Mouse (Mus musculus) CH12.LX (cell line): ENCODE results near the gene Car5b. TPM values are rescaled to one million over a fixed set of nuclear protein-coding genes. Genes with fewer than 3 reads are reported as not detected.

ENCODE experiments used
- DNase-seq: peaks from one replicate; pipeline ENCODE4 v3.0.0-alpha.2; 2013; ENCODE audit errors: extremely low read depth
- H3K27ac ChIP-seq: 2 replicates; pipeline ENCODE4 v1.5.1; 2012; ENCODE audit warnings: low read depth, mild to moderate bottlenecking, control low read depth, moderate library complexity; ENCODE audit not compliant: insufficient read depth
- H3K27me3 ChIP-seq: replicated peaks from 2 replicates; pipeline ENCODE3; 2012; ENCODE audit warnings: inconsistent platforms
- H3K36me3 ChIP-seq, 2 experiments: replicated peaks in 1 of 2; 2 replicates each; pipeline versions ENCODE3 to v1.6.1; 2012; ENCODE audit warnings: inconsistent platforms in 1 of 2, low read length in 1 of 2, mild to moderate bottlenecking in 1 of 2, mixed read lengths in 1 of 2, moderate library complexity in 1 of 2; ENCODE audit not compliant: control insufficient read depth in 1 of 2, insufficient read depth in 1 of 2
- H3K4me1 ChIP-seq, 2 experiments: 2 replicates each; pipeline ENCODE4 v1.6.1; 2012; ENCODE audit warnings: inconsistent platforms in 1 of 2, moderate library complexity in 1 of 2; ENCODE audit not compliant: insufficient read depth in 2 of 2, control insufficient read depth in 1 of 2
- H3K4me2 ChIP-seq: 2 replicates; pipeline ENCODE4 v1.6.1; 2012; ENCODE audit warnings: low read depth, mild to moderate bottlenecking, control low read depth; ENCODE audit not compliant: poor library complexity, insufficient read depth, severe bottlenecking
- H3K4me3 ChIP-seq, 3 experiments: fragments of 150-350 bp in 1 of 3; sonication (generic) in 1 of 3; replicated peaks in 1 of 3; 2 replicates each; pipeline versions ENCODE3 to v1.5.1; 2011 to 2012; ENCODE audit warnings: low read depth in 2 of 3, low read length in 2 of 3, mild to moderate bottlenecking in 2 of 3, moderate library complexity in 2 of 3, control low read depth in 1 of 3, improper control_type of control experiment in 1 of 3, inconsistent platforms in 1 of 3, mixed read lengths in 1 of 3; ENCODE audit not compliant: poor library complexity in 1 of 3
- H3K79me2 ChIP-seq: replicated peaks from 2 replicates; pipeline ENCODE4 v1.6.1; 2012; ENCODE audit warnings: mild to moderate bottlenecking, moderate library complexity; ENCODE audit not compliant: control insufficient read depth, poor library complexity, insufficient read depth, severe bottlenecking; ENCODE audit errors: extremely low read depth
- H3K9ac ChIP-seq: 2 replicates; pipeline ENCODE4 v1.6.1; 2012; ENCODE audit warnings: low read depth, mild to moderate bottlenecking, control low read depth, moderate library complexity; ENCODE audit not compliant: insufficient read depth
- H3K9me3 ChIP-seq: replicated peaks from 2 replicates; pipeline ENCODE3; 2012; ENCODE audit warnings: low read length, inconsistent platforms, mixed read lengths
- BHLHE40 ChIP-seq: IDR thresholded peaks from 2 replicates; pipeline ENCODE4 v1.6.1; 2011; ENCODE audit warnings: mild to moderate bottlenecking, low read depth, low read length, improper control_type of control experiment
- CHD2 ChIP-seq: IDR thresholded peaks from 2 replicates; pipeline ENCODE4 v1.6.1; 2011; ENCODE audit warnings: low read length, improper control_type of control experiment
- E2F4 ChIP-seq: IDR thresholded peaks from 2 replicates; pipeline ENCODE4 v1.6.1; 2011; ENCODE audit warnings: low read depth, low read length, improper control_type of control experiment; ENCODE audit not compliant: insufficient replicate concordance
- ELF1 ChIP-seq: IDR thresholded peaks from 2 replicates; pipeline ENCODE4 v1.6.1; 2014; ENCODE audit warnings: low read depth, mild to moderate bottlenecking, inconsistent platforms, low read length, improper control_type of control experiment
- EP300 ChIP-seq: IDR thresholded peaks from 2 replicates; pipeline ENCODE4 v1.6.1; 2011; ENCODE audit warnings: low read length, improper control_type of control experiment
- ETS1 ChIP-seq: conservative IDR thresholded peaks from 2 replicates; pipeline ENCODE4 v1.6.1; 2012; ENCODE audit warnings: low read depth, mild to moderate bottlenecking, inconsistent platforms, low read length, improper control_type of control experiment, moderate library complexity
- HCFC1 ChIP-seq: IDR thresholded peaks from 2 replicates; pipeline ENCODE4 v1.6.1; 2012; ENCODE audit warnings: low read depth, mild to moderate bottlenecking, inconsistent platforms, low read length, improper control_type of control experiment
- IRF4 ChIP-seq: IDR thresholded peaks from 2 replicates; pipeline ENCODE4 v1.6.1; 2014; ENCODE audit warnings: low read depth, mild to moderate bottlenecking, inconsistent platforms, low read length, improper control_type of control experiment
- JUND ChIP-seq: conservative IDR thresholded peaks from 2 replicates; pipeline ENCODE4 v1.6.1; 2011; ENCODE audit warnings: low read depth, low read length, improper control_type of control experiment
- MAX ChIP-seq: IDR thresholded peaks from 2 replicates; pipeline ENCODE4 v1.6.1; 2011; ENCODE audit warnings: low read length, improper control_type of control experiment
- MAZ ChIP-seq: IDR thresholded peaks from 2 replicates; pipeline ENCODE4 v1.6.1; 2012; ENCODE audit warnings: low read depth, mild to moderate bottlenecking, inconsistent platforms, low read length, improper control_type of control experiment, moderate library complexity
- MXI1 ChIP-seq: IDR thresholded peaks from 2 replicates; pipeline ENCODE4 v1.6.1; 2011; ENCODE audit warnings: mild to moderate bottlenecking, low read depth, low read length, improper control_type of control experiment
- NELFE ChIP-seq: IDR thresholded peaks from 2 replicates; pipeline ENCODE4 v1.6.1; 2011; ENCODE audit warnings: low read depth, low read length, improper control_type of control experiment
- PAX5 ChIP-seq: IDR thresholded peaks from 2 replicates; pipeline ENCODE4 v1.6.1; 2012; ENCODE audit warnings: low read length, inconsistent platforms, mixed read lengths
- POLR2A ChIP-seq: IDR thresholded peaks from 2 replicates; pipeline ENCODE4 v1.6.1; 2011; ENCODE audit warnings: low read depth, mild to moderate bottlenecking, improper control_type of control experiment, low read length
- POLR2AphosphoS2 ChIP-seq: IDR thresholded peaks from 2 replicates; pipeline ENCODE4 v1.6.1; 2011; ENCODE audit warnings: low read depth, low read length, improper control_type of control experiment
- RCOR1 ChIP-seq: conservative IDR thresholded peaks from 2 replicates; pipeline ENCODE4 v1.6.1; 2012; ENCODE audit warnings: low read depth, mild to moderate bottlenecking, inconsistent platforms, low read length, improper control_type of control experiment
- SIN3A ChIP-seq: IDR thresholded peaks from 2 replicates; pipeline ENCODE4 v1.6.1; 2012; ENCODE audit warnings: low read length, improper control_type of control experiment, inconsistent platforms
- SMC3 ChIP-seq: IDR thresholded peaks from 2 replicates; pipeline ENCODE4 v1.6.1; 2011; ENCODE audit warnings: low read depth, low read length, improper control_type of control experiment
- UBTF ChIP-seq: IDR thresholded peaks from 2 replicates; pipeline ENCODE4 v1.6.1; 2012; ENCODE audit warnings: low read depth, mild to moderate bottlenecking, inconsistent platforms, low read length, improper control_type of control experiment, moderate library complexity
- USF2 ChIP-seq: conservative IDR thresholded peaks from 2 replicates; pipeline ENCODE4 v1.6.1; 2011; ENCODE audit warnings: low read depth, low read length, improper control_type of control experiment
- ZC3H11A ChIP-seq: IDR thresholded peaks from 2 replicates; pipeline ENCODE4 v1.6.1; 2012; ENCODE audit warnings: low read depth, mild to moderate bottlenecking, inconsistent platforms, low read length, improper control_type of control experiment
- ZKSCAN1 ChIP-seq: IDR thresholded peaks from 2 replicates; pipeline ENCODE4 v1.6.1; 2012; ENCODE audit warnings: low read depth, inconsistent platforms, low read length, improper control_type of control experiment, borderline replicate concordance
- ZNF384 ChIP-seq: IDR thresholded peaks from 2 replicates; pipeline ENCODE4 v1.6.1; 2012; ENCODE audit warnings: low read depth, low read length, improper control_type of control experiment, inconsistent platforms
- dilution Hi-C: fragments of 300-500 bp; cut with MboI; formaldehyde crosslinking; loops from 2 replicates; pipeline ENCODE4 v1.14.3; 2020; ENCODE audit warnings: low sequenced_read_pairs; ENCODE audit not compliant: extremely low pct_unique_long_range_greater_than_20kb, extremely low pct_ligation_motif_present
- in situ Hi-C: fragments of 300-500 bp; cut with MboI; formaldehyde crosslinking; loops from 3 replicates; pipeline ENCODE4 v1.14.3; 2019; ENCODE audit warnings: low sequenced_read_pairs, low pct_ligation_motif_present, low pct_unique_long_range_greater_than_20kb, mixed read lengths
- polyA plus RNA-seq: library from polyadenylated mRNA; unstranded; fragments of >175 nt; gene quantifications from 2 replicates; pipeline ENCODE4 v1.2.1, GENCODE M21; 2012; ENCODE audit warnings: low read depth; ENCODE audit not compliant: insufficient read length
- total RNA-seq, 2 experiments: library from RNA; depleted of rRNA; stranded (reverse); fragments of 300-350 nt in 1 of 2; fragments of >200 nt in 1 of 2; gene quantifications; 2 replicates each; pipeline ENCODE4 v1.2.3; 2012 to 2014

The Car5b gene
- total and polyA plus RNA-seq, 3 experiments: 0.13 TPM; not detected in 2

DNA sequence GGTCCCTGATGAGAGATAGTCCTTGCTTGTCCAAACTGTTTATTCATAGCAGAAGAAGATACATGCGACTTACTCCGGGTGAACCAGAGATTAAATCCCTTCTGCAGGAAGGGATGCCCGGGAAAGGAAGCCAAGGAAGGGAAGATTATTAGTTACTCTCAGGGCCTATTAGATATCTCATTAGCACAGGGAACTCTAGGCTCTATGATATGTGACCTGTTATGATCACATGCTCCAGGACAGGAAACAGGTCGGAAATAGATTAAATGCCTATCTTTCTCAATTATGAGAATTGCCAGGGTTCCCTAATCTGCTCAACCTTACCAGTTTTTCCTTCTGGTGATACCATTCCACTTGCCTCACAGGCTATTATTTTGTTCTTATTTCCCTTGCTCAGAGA lies 27.9 kb upstream of the Car5b start:
- no peak overlapping the region for H3K4me3 ChIP-seq
- H3K27me3 ChIP-seq: no peaks in the 10 kb centered on the region
- no peak overlapping the region for H3K9ac ChIP-seq
- H3K27ac ChIP-seq: no peak overlapping the region
- H3K4me2 ChIP-seq: no peak overlapping the region
- no peak for TF ChIP-seq E2F4
- no peak for TF ChIP-seq ELF1
- TF ChIP-seq POLR2AphosphoS2: no peak
- no peak for TF ChIP-seq NELFE
- TF ChIP-seq ZC3H11A: no peak
- TF ChIP-seq SIN3A: no peak
- no peak for TF ChIP-seq ETS1
- TF ChIP-seq MXI1: no peak
- H3K79me2 ChIP-seq: no peaks in the 10 kb centered on the region
- H3K36me3 ChIP-seq: no peaks in the 10 kb centered on the region
- H3K4me1 ChIP-seq: no peaks in the 10 kb centered on the region
- H3K9me3 ChIP-seq: no peaks in the 10 kb centered on the region
- dilution Hi-C loops (no loop called here), in situ Hi-C loops (no loop called here)
- no peak for DNase-seq

- dilution Hi-C loops: no loop called here
- H3K4me2 ChIP-seq: no peak overlapping the region
- H3K27ac ChIP-seq: no peak overlapping the region
- no peaks in the 10 kb centered on the region for H3K36me3 ChIP-seq
- no peak overlapping the region for H3K9ac ChIP-seq
- no peak for TF ChIP-seq ZNF384
- TF ChIP-seq, all 38 proteins: peak for 0
- in situ Hi-C loops: no loop called here
- no peak overlapping the region for H3K4me3 ChIP-seq
- no peaks in the 10 kb centered on the region for H3K9me3 ChIP-seq
- no peaks in the 10 kb centered on the region; a peak in 1 of 4 replicates for H3K4me1 ChIP-seq
- DNase-seq: no peak
- H3K27me3 ChIP-seq: no peaks in the 10 kb centered on the region
- no peaks in the 10 kb centered on the region for H3K79me2 ChIP-seq
Measured at GRCm38 (mm10) chrX:164046736-164047135, 18.9 kb upstream of the Car5b start.

DNA sequence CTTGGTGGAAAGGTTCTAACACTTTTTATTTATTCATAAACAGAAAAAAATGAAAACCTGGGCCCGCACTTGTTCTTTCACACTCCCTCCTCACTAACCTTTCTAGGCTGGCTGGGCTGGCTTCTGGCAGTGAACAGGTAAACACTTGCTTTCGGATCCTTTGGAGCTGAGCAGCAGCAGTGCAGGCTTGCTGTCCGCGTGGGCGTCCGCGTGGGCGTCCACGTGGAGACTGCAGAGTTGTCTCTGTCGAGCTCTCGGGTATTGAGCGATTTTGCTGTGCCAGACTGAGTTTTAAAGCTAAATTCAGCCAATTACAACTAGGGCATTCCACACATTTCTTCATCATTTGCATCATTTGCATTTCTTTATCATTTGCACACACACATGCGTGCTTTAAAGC lies 14.3 kb upstream of the Car5b start:
- Histone ChIP-seq H3K79me2 (no peaks in the 10 kb centered on the region), H3K9me3 (no peaks in the 10 kb centered on the region), H3K27ac (no peak overlapping the region), H3K4me2 (no peak overlapping the region), H3K36me3 (no peaks in the 10 kb centered on the region), H3K4me3 (no peak overlapping the region), H3K27me3 (no peaks in the 10 kb centered on the region), H3K9ac (no peak overlapping the region), H3K4me1 (no peaks in the 10 kb centered on the region; a peak in 1 of 4 replicates)
- TF ChIP-seq ZC3H11A (no peak), ELF1 (no peak), NELFE (no peak), SIN3A (no peak), MAZ (no peak), ZKSCAN1 (no peak), RCOR1 (no peak), USF2 (no peak), MAX (no peak), POLR2A (no peak), PAX5 (no peak), SMC3 (no peak), HCFC1 (no peak), IRF4 (no peak), EP300 (no peak), E2F4 (no peak), JUND (no peak), CHD2 (no peak), BHLHE40 (no peak), UBTF (no peak)
- dilution Hi-C loops: no loop called here
- DNase-seq: no peak
- in situ Hi-C loops: no loop called here
